Mouse (Mus musculus): ENCODE data around the gene Cp.
"Not testable (repeated sequence)": the region's sequence is repeated elsewhere in the genome, so short reads cannot be mapped to it uniquely, and the experiment has no call there.

Gene Cp

DNA sequence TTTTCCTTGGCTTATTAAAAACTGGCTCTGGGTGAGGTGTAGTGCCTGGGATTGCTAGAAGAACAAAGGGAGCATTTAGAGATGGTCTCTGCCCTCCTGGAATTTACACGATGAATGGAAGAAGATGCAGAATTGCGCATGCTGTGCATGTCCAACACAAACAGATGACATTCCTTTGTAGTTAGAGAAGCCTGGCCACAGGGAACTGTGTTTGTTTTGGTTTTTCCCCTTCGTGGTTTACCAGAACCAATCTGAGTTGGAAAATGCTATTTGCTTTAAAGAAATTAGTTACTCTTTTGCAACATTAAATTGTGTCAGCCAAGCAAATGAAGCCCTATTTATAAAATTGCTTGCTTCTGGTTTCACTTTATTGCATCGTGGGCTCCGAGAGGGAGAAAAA is at the start of gene Cp:
Gene Cp, plus strand, starts transcription at position 170 of the 400 bp plus-strand sequence.
- no peak for DNase-seq

DNA sequence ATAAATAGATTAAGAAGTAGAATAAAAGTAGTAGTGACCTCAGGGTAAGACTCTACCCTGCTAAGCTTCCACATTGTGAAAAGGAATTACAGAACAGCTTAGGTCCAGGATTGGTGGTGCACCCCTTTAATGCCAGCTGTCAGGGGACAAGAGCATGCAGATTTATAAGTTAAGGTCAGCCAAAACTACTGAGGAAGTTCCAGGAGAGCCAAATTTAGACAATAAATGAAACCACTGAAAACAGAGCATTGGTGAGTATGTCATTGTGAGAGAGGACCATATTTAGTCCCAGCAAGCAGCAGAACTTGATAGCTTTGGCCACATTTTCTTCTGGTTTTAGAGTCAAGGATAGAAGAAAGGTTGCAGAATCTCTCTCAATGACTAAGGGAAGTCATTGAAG is 8.3 kb upstream of the Cp start:
- no peak for DNase-seq

DNA sequence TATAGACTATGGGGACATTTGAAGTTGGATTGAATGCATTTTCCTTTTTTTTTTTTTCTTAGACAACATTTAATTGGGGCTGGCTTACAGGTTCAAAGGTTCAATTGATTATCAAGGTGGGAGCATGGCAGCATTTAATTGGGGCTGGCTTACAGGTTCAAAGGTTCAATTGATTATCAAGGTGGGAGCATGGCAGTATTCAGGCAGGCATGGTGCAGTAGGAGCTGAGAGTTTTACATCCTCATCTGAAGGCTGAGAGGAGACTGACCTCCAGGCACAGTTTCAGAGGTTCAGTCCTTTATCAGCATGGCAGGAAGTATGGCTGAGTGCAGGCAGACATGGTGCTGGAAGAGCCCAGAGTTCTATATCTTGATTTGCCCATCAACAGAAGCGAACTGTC is 7.5 kb upstream of the Cp start:
- DNase-seq = not testable (repeated sequence)

DNA sequence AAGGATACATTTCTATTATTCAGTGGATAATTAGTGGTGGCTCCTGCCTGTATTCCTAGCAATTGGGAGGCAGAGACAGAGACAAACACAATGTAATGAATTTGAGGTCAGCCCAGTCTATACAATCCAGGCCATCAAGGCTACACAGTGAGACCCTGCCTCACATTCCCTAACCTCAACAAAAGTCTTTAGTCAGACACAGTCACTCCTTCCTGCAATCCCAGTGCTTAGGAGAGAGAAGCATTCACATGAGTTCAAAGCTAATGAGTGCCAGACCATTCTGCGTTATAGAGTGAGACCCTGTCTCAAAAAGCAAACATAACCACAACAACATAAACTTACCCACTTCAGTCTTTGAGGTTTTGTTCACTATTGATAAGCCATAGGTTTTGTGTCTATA is 3.4 kb upstream of the Cp start:
- DNase-seq = no peak

DNA sequence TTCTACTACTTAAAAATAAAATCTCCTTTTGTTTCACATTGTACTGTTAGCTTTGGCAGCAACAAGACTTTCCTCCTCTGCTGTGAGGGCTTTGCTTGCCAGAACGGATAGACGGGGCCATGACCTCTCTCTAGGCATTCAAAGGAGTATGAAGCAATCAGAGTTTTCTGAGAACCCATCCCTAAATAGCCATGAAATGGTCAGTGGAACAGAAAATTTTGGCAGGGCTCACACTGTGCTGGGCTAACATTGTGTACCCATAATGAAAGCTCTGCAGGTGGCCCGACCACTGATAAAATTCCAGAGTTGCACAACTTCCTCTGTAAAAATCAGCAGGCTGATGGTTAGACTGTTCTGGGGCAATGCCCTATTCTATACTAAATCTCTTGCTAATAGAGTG is 3.0 kb upstream of the Cp start:
- DNase-seq = peak; percentile 4

DNA sequence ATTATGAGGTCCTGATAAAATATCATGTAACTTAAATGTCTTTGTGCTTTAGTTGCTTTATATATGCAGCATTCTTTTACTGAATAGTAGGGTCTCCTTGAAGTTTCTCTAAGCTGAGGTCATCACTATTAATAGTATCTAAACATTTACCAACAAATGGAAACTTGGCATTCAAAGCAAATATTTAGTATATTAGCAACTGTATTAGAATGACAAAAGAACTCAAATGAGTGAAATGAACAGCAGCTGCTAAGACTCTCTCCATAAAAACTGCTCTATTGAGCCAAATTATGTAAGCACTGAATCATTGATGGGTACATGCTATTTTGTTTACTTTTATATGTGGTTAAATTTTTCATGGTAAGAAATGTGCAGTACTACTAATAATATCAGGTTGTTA is 1.2 kb downstream of the Cp start:
- DNase-seq = no peak

DNA sequence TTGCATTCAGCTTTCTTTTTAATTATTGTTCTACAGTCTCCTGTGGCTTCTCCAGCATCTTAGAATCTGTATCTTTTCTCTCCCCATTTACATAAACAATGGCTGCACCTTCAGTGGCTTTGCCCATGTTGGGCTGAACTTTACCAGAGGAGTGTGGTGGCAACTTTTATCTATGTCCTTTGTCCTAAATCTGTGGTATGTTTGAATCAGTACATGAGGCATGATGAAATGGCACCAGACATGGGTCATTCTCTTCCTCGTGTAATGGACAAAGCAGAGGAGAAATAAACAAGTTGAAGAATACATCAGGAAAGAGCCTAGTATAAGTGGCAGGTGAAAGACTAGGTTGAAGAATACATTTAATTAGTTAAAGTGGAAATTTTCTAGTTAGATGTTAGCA is 2.1 kb downstream of the Cp start:
- no peak for DNase-seq

DNA sequence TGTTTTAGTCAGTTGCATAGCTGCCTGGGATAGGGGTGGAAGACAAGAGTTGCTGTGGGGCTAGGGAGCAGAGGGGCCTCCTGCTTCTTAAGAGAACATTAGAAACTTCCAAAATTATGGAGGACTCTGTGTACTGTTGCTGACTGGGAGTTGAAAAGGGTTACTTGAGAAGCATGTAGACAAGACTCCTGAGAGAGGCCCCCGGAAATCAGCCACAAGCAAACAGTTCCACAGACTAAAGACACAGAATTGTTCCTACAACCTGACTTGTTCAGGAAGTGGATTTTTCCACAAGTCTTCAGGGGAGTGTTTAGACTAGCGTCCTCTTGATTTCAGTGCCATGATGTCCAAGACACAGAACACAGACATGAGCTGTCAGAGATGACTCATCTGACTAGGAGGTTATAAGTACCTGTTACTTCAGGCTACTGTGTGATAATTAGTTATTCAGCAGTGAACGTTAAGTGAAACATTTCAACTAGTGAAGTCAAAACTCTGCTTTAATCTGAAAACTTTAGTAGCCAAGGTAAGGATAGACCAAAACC is 3.8 kb downstream of the Cp start:
- no peak for DNase-seq

DNA sequence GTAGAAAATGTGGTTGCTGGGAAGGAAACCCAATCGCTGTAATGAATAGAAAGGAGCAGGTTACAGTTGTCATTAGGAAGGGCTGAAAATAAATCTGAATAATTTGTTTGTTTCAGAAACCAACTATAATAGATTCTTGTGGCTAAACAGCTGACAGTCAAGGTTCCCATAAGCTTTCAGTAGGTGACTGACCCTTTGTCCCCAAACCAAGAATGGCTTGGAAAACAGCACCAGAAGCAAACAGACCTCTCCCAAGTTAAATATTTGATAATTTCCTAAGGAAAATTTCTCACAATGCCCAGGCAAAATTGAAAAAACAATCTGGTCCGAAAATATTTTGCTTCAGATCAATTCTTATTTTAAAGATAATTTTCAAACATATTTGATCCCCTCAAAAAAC is 4.5 kb downstream of the Cp start:
- no peak for DNase-seq

DNA sequence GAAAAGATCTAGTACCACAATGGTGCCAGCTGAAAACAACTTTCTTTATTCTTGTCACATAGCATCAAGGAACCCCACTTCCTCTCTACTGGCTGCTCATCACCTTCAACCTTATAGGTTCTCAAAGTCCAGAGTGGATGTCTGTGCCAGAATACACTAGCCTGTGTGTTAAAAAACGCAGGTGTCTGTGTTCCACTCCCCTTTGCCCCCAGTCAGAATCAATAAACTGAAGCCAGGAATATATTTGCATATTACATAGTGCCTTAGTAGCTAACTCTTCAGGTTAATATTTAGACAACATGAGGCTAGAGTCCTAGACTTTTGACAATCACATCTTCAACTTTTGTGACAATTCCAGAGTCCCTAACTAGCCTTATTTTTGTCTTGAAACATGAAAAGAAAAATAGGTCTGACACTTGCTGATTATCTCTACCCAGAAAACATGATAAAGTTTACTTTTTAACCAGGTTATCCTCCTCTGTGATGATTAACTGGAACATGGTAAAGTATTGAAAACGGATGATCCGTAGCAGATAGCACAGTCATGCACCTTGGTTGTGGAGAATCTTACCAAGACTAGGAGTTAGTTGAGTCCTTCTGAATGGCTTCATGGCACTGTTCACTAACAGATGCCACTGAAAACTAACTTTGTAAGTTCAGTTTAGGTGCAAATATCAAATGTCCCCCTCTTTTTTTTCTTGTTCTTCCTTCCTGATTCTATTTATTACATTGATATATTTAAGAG is 6.1 kb downstream of the Cp start:
- no peak for DNase-seq

DNA sequence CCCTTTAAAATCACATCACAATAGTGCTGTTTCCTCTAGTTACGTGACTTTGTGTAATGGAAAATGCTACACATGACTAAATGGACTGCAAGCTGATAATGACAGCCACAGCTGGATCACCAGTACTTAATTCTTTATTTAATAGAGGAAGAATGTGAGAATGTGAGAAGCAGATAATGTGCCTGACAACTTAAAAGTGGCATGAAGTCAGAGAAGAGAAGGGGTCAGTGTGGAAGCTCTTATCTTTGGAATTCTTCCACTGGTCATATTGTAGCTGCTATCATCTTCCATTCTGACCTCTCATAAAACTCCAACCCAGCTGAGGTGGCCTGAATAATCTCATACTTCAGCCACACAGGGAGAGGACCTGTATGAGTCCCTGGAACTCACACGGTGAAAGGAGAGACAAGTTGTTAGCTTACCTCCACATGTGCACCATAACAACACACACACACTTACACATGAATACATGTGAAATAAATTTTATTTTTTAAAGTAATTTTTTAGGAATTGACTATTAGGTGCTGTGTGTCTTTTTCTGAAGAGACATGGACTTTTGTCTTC is 7.9 kb downstream of the Cp start:
- no peak for DNase-seq

DNA sequence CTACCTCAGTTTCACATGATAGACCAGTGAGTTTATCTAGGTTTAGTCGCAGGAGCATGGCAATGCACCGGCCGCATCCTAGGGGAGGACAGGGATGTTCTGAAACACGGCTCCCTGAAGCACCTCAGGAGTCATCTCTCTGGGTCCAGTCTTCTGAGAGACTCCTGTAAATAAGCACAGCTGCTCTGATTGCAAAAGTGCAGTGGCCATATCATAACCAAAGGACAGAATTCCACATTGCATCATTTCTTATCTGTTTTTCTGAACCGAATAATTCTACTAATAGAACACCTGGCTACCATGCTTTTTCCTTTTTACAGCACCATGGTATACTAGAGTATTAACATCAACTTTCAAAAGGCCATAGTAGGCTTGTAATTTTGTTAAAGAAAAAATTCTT is 8.4 kb downstream of the Cp start:
- DNase-seq = no peak

DNA sequence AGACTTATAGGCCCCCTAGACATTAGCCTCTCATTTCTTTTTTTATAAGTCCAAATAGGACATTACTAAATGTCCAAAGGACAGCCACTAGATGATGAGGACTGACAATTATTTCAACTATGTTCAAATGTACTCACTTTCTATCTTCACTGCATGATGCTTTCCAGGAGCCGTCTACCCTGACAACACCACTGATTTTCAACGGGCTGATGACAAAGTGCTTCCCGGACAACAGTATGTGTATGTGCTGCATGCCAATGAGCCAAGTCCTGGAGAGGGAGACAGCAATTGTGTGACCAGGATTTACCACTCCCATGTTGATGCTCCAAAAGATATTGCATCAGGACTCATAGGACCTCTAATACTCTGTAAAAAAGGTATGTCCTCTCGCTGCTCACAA is 9.2 kb downstream of the Cp start:
- DNase-seq = no peak

DNA sequence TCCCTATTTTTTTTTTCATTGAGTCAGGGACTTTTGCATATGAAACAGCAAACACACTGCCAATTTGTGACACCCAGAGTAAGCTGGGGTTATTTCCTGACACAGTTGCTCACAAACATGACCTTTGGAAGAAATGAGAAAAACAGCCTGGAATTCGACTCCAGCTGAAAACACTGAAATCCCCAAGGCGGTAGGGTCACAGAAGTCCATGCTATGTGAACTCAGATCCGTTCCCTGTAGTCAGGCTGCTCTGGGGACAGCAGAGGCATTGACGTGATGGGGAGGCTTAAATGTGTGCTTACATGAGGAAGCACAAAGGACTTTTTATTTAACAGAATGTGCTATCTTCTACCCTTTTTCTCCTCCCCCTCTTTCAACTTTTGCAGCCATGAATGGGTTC is 21.6 kb downstream of the Cp start:
- DNase-seq = no peak

DNA sequence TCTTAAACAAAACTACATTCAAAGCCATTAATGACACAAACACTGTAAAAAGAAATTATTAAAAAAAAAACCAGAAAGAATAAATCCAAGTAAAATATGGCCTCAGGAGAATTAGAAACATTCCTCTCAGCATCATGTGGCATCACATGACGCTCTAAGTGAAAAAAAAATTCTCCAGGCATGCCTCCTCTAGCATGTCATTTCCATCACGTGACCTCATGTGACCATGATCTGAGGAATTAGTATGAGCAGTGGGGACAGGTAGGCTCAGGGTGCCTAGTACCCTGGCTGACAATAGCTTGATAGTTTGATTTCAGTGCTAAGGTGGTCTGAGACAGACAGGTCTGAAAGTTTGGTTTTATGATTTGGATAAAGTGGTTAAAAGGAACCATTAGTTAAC is 24.3 kb downstream of the Cp start:
- DNase-seq = no peak

DNA sequence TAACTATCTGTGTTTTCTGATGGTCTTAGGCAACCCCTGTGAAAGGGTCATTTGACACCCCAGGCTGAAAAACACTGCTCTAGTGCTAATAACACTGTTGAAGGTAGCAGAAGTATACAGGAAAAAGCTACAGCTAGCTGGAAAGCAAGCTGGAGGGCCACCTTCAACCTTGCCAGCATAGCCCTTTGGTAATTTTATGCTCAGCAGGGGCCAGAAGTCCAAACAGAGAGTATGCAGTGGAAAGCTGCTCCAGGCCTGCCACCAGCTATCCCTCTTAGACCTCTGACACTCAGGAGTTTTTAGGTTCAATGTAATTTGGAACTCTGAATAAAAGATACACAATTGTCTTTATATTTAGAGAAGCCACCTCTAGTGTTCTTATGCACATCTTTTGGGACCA is 26.0 kb downstream of the Cp start:
- DNase-seq = no peak

DNA sequence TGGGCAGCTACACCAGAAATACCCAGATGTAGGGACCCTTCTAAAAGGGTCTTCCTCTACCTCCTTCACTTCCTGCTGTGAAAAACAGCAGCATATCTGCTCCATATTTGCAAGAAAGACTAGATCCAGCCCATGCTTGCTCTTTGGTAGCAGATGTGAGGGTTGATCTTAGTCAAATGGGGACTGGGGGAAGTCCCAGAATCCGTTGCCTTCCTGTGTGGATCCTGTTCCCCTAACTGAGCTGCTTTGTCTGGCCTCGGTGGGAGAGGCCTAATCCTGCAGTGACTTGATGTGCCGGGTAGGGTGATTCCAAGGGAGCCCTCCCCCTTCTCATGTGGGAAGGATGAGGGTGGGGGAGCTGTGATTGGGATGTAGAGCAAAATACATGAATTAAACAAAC is 29.3 kb downstream of the Cp start:
- DNase-seq = no peak

DNA sequence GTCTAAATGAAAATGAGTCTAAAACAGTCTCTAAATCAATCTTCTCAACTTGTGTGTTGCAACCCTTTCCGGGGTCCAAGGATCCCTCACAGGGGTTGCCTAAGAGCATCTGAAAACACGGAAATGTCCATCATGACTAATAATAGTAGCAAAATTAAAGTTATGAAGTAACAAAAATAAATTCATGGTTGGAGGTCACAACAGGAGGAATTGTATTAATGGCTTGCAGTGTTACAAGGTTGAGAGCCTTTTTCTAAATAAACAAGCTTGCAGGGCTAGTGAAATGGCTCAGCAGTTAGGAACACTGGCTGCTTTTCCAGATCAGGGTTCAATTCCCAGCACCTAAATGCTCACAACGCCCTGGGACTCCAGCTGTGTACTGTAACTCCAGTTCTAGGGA is 33.2 kb downstream of the Cp start:
- no peak for DNase-seq

DNA sequence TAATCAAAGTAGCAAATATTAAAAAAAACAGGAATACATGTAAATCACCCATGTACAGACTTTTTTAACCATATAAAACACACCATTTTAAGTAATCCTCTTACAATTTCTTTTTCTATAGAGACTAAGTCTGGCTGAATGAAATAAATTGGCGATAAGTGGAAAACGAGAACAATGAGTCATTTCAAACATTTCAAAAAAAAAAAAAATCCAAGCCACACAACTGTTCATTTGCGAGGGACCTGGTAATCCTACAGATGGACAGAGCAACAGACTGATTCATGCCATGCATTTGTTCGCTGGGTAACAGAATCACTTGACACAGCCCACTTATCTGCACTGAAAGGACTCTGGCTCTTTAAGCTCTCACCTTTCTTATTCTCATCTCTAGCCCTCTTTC is 35.5 kb downstream of the Cp start:
- DNase-seq = no peak

DNA sequence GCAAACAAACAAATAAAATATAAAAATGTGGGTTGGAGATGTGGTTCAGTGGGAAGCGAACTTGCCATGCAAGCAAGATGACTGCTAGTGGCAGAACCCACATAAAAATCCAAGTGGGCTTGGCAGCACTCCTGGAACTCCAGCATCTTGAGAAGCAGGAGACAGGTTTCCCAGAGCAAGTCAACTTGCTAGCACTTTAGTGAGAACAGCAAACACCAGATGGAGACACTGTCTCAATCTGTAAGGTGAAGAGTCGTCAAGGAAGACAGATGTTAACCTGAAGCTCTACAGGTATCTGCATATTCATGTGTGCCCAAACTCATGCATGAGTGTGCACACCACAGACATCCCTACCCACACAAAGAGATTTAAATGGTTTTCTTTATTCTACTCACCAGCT is 42.7 kb downstream of the Cp start:
- DNase-seq = no peak

DNA sequence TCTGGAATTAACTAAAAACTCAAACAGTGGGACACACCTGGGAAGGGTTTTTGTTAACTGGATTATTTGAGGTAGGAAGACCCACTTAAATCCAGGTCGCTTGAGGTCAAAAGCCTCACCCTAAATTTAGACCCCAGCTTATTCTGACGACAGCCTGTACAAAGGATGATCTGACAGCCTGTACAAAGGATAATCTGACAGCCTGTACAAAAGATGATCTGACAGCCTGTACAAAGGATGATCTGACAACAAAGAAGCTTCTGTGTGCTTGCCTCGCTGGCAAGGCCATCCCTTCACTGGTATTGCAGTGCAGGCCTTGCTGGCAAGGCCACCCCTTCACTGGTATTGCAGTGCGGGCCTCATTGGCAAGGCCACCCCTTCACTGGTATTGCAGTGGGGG is 44.0 kb downstream of the Cp start:
- no peak for DNase-seq

DNA sequence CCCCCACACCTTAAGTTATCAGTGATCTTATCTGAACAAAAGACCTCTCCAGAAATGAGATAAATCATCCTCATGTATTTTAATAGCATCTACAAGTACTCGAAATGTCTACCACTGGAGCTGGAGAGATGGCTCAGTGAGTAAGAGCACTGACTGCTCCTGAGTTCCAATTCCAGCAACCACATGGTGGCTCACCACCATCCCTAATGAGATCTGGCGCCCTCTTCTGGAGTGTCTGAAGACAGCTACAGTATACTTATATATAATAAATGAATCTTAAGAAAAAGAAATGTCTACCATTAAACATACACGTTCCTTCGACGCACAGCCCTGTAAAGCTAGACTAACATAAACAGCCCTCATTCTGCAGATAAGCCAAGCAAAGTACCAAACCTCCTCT is 45.9 kb downstream of the Cp start:
- no peak for DNase-seq

DNA sequence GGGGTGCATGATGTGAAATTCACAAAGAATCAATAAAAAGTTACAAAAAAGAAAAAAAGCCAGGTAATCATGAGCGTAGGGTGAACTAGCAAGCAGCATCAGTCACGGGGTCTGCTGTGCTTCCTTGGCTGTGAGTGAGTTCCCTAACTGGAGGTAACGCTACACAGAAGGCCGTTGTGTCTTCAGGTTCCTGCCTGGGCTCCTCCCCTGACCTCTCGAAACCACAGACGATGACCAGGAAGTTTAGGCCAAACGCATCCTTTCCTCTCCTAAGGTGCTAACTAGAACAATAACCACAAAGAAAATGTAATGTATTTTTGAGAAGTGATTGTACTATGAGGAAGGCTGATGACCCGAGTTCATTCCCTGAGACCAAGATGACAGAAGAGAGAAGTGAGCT is 47.6 kb downstream of the Cp start:
- no peak for DNase-seq

DNA sequence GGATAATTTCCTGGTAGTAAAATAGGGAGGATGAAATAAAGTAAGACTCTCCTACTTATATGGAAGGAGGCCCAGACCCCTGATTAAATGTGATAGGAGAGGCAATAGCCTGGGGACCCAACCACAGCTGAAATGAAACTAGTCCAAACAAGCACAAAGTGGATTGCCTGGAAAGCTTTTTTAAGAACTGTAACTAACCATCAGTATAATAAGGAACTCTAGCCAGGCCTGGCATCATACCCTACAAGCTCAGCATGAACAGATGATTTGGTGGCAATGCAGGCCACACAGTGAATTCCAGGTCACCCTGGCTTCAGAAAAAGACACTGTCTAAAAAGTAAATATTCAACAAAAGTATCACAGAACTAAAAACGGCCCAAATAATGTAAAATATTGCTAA is 48.8 kb downstream of the Cp start:
- peak; percentile 37 for DNase-seq

DNA sequence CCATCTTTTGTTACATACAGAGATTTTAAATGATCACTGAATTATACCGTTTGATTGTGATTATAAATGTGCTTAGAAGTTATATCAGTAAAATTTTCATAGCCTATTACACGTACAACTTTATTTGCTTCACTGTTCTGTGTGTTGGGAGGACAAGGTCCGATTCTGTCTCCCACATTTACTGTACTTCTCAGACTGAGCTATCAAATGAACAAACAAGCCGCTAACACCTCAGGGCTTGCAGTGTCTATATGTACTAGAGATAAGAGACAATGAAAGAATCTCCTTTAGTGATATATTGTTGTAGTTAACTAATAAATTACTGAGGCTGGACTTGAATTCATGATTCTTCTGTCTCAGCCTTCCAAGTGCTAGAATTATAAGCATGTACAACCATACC is 50.4 kb downstream of the Cp start:
- DNase-seq = no peak

All from cerebellum, adult 9-11 months (tissue).